Mouse (Mus musculus): ENCODE measurements around the gene Gm5269.

Gm5269 gene

DNA sequence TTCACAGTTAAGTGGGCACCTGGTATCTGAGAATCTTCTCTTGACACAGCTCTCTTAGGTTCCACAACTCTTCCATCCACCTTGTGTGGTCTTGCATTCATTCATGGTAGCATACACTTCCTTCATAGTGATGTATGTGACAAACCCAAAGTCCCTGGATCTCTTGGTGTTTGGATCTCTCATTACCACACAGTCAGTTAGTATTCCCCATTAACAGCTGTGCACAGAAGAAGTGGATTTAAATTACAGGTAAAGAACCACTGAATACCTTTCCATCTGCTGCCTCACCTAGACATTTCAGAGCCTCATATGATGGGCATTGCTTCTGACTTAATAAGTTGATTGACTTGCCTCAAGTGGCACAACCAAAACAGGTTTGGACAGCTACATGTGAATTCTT is at the start of gene Gm5269:
Gene Gm5269, minus strand, starts transcription at position 101 of the 400 bp plus-strand sequence.
- DNase-seq (ENCODE audit: low spot score in 2 of 2), result no peak

DNA sequence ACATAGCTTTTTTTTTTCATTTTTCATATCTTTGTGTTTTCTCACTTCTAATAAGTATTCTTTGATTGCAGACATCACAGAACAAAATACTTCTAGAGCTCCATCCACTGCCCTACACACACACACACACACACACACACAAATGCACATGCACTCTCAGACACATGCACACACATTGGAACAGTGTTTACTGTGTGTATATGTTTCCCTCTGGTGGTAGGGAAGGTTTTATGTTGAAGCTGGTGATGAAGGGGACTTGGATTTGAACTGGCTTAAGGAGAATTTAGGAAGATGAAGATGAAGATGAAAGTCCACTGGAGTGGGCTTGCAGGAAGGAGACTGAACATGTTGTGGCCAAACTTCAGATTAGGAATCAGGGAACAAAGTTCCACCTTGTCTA is 41.1 kb upstream of the Gm5269 start:
- no peak for DNase-seq (ENCODE audit: low spot score in 2 of 2)

DNA sequence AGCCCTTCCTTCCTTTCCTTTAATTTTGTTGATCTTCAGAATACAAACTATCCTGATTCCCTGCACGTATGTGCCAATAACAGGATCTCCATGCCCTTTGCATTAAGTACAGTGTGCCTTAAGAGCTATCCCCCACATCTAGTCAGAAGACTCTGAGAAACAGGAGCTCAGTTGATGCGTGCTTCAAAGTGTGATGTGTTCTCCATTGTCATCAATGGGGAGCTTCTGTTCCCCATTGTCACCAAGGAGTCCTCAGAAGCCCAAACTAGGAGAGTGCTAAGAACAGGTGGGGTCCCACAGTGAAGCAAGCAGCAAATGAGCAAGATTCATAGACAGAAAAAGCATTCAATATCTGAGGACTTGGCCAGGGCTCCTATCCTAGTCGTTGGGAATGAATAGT is 36.8 kb upstream of the Gm5269 start:
- no peak for DNase-seq (ENCODE audit: low spot score in 2 of 2)

DNA sequence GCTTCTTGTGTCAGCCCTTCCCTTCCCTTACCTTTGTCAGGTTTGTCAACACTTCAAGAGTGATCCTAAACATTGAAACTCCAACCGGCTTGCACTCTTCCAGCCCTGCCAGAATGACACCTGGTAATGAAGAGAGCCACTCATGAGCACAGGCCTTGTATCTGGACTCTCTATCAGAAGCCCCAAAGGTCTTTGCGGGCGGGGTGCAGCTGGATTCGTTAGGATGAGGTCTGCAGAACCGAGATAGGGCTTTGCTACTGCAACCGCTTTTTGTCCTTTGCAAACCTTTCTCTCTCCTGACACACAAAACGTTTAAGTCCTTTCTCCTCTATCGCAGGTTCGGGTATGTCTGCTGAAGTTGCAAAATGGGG is 36.3 kb upstream of the Gm5269 start, which contains the start of gene Slc40a1:
Gene Slc40a1, minus strand, starts transcription at position 131 of the 371 bp plus-strand sequence.
- peak; percentile 74 to 77 for DNase-seq (ENCODE audit: low spot score in 2 of 2)

DNA sequence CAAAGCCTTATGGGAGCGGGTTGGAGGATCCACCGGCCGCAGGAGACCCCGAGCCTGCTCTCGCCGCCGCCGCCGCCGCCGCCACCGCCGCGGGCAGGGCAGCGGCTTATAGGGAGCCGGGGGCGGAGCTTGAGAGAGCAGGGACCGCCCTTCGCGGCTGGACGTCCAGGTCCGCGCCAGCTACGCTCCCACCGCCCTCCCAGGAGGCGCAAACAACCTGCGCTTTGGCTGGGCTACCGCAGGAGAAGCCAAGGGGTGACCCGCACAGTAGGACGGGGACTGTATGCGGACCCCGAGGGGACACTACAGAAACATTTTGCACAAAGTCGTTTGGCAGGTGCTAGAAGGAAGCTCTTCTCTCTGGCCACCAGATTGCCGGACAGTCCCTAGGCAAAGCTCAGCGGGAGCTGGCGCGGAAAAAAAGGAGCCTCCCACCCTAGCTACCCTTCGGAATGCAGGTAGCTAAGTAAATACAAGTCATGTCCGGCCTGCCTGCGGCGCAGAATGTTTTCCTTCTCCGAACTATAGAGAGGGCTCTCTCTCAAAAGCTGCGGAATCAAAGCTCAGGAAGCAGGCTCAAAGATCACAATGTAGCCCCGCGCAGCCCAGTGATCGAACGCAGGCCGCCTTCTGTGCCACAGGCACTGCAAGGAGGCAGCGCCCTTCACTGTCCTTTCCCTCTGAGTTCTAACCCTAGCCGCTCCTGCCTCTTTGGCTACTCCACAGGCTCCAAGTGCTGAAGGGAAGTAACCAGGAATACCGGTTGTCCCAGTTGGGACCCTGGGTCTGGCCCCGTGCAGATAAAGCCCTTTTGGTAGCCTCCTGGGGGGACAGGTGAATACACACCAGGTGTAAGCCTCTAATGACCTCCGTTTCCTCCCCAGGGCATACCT is 35.7 kb upstream of the Gm5269 start:
- DNase-seq (ENCODE audit: low spot score in 2 of 2), result peak; percentile 85 to 90

DNA sequence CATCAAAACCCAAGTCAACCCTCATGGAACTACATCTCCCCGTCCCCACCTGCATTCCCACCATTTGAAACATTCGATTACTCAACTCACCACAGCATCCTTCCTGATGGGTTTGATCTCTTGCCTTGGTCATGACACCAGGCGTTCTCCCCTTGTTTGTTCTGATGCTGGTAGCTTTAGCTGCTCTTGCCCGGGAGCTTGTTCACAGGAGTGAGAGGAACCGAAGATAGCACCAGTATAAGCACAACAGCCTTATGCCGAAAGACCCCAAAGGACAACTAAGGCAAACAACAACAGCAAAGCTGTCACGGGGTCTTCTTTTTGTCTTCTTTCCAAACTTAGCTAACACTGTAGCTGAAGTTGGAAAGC is 35.0 kb upstream of the Gm5269 start:
- DNase-seq (ENCODE audit: low spot score in 2 of 2), result no peak

DNA sequence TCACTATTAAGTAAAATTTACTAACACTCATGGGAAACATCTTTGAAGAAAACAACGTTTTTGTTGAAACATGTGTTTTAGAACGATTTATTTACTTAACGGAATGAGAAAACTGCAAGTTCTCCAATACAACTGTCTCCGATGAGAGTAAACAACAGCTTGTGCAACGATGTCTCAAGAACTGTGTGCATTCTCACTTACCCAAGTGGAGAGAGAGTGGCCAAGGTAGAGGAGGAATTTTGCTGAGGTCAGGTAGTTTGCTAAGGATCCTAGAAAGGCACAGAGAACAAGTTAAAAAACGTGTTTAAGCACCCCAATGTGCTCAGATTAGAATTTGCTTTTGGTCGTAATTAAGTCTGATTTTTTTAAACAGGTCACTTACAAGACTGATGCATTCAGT is 34.4 kb upstream of the Gm5269 start:
- no peak for DNase-seq (ENCODE audit: low spot score in 2 of 2)

DNA sequence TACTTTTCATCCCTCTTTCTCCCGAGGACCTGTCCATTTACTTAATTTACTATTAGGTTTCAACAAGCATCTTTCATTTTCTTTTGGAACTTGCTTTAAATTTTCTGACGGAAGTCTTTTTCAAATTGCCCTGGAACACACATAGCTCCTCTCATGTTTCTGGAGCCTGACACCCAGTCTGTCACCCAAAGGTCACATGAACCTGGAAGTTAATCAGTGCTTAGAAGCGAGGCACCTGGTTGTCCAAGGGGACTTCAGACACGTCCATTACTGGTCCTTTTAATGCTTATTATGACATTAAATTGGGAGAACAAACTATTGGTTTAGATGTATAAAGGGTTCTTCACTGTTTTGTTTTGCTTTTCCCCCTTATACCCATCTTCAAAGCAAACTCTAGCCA is 33.2 kb upstream of the Gm5269 start:
- no peak for DNase-seq (ENCODE audit: low spot score in 2 of 2)

DNA sequence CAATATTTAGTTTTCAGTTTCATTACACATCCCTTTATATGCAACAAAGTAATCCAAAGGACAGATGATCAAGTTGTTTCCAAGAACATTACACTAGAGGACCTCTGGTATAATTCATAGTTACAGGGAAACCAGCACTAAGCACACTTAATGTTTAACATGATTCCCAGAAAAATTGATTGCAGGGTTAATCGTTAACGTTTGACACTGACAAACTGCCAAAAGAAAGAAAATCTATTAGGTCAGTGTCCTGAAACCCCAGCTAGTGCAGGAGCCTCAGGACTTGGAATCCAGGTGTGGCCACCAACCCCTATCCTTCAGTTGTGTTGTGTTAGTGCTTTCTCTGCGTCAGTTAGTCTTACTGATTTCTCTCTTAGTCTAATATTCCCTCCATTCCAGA is 30.6 kb upstream of the Gm5269 start:
- DNase-seq (ENCODE audit: low spot score in 2 of 2), result no peak

DNA sequence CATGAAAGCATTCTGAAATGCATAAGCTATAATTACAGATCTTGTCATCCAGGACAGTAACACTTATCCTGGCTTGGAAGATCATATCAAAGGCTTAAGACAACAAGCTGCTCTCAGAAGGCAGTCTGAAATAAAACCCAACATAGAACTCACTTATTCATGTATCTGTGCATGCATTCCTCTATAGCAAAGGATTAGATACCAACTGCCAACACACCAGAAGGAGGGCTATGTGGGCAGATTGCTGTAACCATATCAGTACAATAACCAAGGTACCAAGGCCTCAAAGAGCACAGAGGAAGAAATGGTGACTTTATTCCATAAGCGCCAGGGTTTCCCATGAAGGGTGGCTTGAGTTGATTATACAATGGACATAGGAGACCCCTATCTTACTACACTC is 29.7 kb upstream of the Gm5269 start:
- DNase-seq (ENCODE audit: low spot score in 2 of 2), result no peak

DNA sequence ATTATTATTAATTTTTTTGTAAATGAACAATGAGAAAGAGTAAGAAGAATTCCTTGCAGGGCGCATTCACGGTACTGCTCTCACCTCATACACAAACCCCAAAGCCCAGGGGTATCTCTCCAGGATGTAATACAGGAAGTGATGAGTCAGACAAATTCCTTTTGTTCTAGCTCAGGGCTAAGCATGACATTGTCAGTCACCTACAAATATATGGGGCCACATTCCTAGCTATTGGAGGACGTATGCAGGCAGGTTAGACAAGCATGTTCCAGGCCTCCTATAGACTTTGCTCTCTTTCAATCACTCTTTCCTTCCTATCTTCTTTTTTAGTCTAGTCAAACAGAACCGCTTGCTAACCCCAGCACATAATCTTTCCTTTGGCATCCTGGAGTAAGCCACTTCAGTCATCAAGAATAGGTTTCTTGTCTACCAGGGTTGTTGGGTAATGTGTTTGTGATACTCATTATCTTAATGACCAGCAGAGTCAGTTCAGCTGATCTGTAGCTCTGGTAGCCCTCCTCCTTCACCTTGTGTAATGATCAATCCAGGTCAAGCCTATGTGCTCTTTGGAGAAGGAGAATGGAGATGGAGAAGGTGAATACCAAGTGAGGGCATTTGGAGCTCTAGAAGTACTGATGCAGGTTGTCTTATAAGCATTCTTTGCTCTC is 27.2 kb upstream of the Gm5269 start:
- DNase-seq (ENCODE audit: low spot score in 2 of 2), result no peak

DNA sequence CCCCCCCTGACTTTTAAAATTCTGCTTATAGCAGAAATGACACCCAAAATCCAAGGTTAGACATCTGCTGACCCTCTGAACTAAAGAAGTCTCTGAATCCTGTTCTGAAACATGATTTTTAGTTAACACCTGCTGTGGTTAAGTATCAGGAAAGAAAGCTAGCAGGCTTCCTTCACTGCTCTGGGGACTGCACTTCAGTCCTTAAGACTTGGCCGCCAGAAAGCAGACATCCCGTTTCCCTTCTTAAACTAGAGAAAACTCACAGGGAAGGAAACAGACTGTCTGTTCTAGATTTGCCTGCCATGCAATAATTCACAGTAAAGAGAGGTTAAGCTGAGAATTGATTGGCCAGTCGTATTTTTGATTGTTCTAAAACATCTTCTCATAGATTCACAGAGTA is 26.1 kb upstream of the Gm5269 start:
- no peak for DNase-seq (ENCODE audit: low spot score in 2 of 2)

DNA sequence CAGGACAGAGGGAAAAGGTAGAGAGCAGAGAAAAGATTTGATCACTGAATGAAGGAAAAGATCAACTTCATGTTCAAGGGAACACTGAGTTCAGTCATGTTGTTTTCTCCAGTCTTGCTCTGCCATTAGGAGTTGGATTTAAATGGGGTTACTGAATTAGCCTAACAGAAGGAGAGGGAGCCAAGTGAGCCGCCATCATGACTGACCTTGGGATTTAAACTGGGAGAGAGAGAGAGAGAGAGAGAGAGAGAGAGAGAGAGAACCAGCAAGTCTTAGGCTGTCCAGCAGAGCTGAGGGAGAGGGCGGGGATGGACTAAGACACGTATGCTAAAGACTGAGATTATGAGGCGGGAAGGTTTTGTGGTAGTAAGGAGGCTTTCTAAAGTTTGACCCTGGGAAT is 24.2 kb upstream of the Gm5269 start:
- DNase-seq (ENCODE audit: low spot score in 2 of 2), result no peak

DNA sequence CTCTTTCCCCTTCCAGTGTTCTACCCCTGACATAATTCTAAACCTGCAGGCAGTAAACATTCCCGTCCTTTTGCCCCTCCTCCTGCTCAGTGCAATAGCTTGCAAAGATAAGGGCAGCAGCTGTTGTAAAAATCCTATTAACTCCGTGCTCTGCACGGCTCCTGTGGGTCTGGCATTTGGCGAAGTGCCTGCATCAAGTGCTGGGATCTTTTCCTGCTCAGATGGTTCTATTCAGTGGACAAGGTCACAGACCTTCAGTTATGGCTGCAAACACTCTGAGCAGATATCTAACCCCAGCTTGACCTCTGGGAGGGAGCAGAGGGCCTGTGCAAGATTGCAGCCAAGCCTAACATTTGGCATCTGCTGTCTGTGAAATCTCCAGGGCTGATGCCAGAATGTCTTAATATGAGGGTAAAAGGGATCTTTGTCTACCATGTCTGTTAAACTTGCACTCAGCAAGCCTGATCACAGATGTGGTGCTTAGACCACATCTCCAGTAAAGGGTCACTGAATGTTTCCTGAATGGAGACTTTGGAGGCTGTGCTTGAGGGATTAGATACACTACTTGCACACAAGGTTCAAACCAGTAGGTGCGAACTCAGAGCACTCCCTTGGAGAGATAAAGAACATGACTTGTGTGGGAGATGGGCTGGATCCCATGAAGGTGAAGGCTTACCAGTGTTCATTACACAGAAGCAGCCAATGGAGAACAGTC is 15.2 kb upstream of the Gm5269 start:
- DNase-seq (ENCODE audit: low spot score in 2 of 2), result peak in 1 of 2 experiments; percentile 21

DNA sequence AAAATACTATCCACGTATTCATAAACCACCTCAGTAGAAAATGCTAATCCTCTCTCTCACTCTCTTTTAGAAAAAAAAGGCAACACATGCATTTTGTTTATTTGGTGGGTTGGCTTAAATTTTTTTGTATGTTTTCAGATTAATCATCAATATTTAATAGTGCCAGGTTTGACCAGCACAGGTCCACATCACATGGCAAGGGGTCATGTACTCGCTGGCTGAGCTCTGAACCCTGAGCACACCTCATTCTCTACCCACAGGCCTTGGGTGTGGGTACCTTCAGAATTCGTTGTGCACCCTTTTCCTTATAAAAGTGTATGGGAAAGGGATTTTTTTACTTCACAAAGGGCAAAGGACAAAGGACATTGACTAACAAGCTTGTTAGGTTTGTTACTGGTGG is 14.1 kb upstream of the Gm5269 start:
- DNase-seq (ENCODE audit: low spot score in 2 of 2), result no peak

DNA sequence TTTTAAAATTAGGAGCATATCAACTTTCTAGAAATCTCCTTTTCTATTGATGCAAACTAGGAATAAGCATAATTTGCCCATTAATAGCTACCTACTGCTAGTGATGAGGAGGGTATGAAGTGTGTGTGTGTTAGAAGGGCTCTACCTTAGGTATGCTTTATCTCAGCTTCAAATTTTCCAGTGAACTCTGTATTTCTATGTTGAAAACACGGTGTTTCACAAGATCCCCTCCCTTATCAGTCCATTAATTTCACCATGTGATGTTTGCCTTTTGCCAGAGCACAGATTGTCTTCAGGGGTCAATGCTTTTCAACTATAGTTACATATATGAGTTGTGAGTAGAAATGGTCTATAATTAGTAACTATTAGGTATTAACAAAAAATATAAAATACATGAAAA is 8.0 kb upstream of the Gm5269 start:
- no peak for DNase-seq (ENCODE audit: low spot score in 2 of 2)

DNA sequence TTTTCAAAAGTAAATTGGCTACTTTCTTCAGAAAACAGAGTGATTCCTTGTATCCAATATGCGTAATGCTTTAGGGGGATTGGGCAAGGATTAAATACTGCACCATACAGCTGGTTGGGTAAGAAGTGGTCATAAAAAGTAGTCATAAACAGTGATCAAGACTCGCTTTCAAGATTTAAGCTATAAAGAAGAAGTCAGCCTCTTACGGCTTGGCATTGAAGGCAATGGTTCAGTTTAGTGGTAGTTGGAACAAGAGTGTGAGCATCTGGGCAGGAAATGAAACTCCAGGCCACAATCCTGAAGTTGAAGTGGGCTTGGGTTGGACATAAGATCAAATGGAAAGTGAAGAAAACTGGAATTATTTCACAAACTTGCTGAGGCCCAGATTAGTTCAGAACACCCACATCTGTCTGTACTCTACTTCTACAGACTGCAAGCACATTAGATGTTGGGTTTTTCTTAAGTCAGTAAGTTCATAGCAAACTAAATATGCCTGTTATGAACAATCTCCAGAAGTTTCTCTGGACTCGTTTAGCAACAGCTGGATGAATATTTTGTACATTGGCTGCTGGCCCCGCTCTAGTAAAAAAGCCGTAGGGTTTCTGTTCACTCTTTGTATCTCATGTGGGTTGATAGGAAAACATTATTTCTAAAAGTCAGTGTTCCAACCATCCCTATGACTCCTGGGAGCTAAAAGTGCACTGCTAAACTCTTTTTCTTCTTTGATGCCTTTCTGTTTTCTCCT is 4.3 kb upstream of the Gm5269 start:
- DNase-seq (ENCODE audit: low spot score in 2 of 2), result no peak

DNA sequence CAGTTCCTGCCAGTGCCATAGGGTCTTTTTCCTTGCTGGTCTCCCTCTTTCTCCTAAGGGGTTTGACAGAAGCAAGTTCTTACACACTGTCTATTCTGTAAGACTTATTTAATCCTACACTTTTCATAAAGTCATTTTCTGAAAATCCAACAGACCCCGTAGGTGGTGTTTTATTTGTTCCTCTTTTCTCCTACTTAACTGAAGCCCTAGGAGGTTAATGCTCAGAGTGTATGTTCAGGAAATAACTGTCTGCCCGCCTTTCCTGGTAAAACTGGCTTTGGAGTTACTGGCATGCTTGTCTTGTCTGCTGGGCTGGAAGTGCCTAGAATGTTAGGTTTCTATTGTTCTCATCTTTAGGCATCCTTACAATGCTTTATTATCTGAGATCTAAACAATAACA is 1.9 kb upstream of the Gm5269 start:
- no peak for DNase-seq (ENCODE audit: low spot score in 2 of 2)

DNA sequence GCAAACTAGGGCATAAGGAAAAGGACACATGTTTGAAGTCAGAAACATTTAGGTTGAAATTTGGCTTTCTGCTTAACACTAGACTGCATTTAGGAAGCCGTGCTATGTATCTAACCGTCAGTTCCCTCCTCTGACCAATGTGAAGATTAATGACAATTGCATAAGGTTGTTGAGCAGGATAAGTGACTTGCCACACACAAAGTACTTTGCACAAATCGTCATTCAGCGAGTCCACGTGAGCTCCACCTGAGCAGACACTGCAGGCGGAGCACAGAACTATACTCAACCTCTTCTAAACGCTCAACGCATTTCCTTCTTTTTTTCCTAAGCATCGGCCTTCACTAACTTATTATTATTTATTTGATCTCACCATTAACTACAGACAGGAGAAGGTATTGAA is 3.3 kb downstream of the Gm5269 start:
- DNase-seq (ENCODE audit: low spot score in 2 of 2), result no peak

DNA sequence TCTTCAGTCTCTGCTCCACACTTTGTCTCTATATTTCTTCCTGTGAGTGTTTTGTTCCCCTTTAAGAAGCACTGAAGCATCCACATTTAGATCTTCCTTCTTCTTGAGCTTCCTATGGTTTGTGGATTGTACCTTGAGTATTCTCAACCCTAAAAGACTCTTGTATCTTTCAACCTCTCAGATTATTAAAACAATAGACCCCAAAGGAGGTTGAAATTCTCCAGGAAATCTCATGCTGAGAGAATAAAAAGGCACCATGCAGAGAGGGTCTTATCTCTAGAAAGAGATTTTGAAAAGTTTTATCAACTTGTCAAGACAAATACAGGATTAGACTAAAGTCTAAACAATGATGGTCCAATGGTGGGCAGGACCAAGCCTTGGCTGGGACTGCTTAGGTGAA is 6.7 kb downstream of the Gm5269 start:
- DNase-seq (ENCODE audit: low spot score in 2 of 2), result no peak

DNA sequence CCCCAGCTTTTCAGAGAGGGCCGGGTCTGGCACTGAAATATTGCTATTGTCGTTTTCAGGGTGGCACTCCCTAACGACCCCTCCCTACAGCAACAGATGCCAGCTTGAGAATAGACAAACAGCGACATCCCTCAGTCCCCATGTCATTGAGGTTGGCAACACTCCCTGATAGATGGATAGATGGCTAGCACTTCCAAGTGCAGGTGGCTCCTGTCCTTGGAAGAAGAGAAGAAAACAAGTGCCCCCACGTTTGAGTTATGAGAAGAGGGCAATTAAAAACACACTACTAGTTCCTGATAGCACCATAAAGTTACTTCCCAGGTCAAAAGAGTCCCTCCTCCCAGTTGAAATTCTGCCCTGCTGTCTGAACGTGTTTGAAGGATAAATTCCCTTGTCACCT is 8.0 kb downstream of the Gm5269 start:
- DNase-seq (ENCODE audit: low spot score in 2 of 2), result no peak

DNA sequence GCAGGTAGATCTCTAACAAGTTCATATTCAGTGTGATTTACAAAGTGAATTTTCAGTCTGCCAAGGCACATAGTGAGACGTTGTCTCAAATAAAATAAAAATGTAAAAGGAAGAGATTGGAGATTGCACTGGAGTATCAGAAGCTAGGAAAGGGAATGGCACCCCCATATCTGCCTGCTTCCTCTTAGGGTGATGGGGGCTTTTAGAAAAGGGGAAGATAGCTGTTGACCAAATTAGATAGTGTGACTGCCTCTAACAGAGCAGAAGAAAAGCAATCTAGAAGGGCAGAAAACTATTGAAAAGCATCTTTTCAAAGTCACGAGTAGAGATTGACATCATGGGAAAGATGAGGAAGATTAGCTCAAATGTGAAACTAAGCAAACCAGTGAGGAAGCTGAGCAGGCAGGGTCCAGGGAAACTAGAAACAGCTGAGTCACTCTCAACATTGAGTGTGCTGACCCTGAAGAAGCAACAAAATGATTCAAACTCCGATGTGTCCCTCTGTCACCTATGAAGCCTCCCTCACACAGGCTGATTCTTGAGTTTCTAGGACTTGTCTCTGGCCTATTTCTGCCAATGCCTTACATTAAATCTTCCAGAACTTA is 8.7 kb downstream of the Gm5269 start:
- DNase-seq (ENCODE audit: low spot score in 2 of 2), result no peak
